Mouse (Mus musculus) CH12.LX (cell line): Measurements from ENCODE around the gene Gtpbp6. TPM values are rescaled to one million over a fixed set of nuclear protein-coding genes. Genes with fewer than 3 reads are reported as not detected.

Experiments
- DNase-seq: peaks from one replicate; pipeline ENCODE4 v3.0.0-alpha.2; 2013; ENCODE audit errors: extremely low read depth
- H3K27ac ChIP-seq: 2 replicates; pipeline ENCODE4 v1.5.1; 2012; ENCODE audit warnings: low read depth, mild to moderate bottlenecking, control low read depth, moderate library complexity; ENCODE audit not compliant: insufficient read depth
- H3K27me3 ChIP-seq: replicated peaks from 2 replicates; pipeline ENCODE3; 2012; ENCODE audit warnings: inconsistent platforms
- H3K36me3 ChIP-seq, 2 experiments: replicated peaks in 1 of 2; 2 replicates each; pipeline versions ENCODE3 to v1.6.1; 2012; ENCODE audit warnings: inconsistent platforms in 1 of 2, low read length in 1 of 2, mild to moderate bottlenecking in 1 of 2, mixed read lengths in 1 of 2, moderate library complexity in 1 of 2; ENCODE audit not compliant: control insufficient read depth in 1 of 2, insufficient read depth in 1 of 2
- H3K4me1 ChIP-seq, 2 experiments: 2 replicates each; pipeline ENCODE4 v1.6.1; 2012; ENCODE audit warnings: inconsistent platforms in 1 of 2, moderate library complexity in 1 of 2; ENCODE audit not compliant: insufficient read depth in 2 of 2, control insufficient read depth in 1 of 2
- H3K4me2 ChIP-seq: 2 replicates; pipeline ENCODE4 v1.6.1; 2012; ENCODE audit warnings: low read depth, mild to moderate bottlenecking, control low read depth; ENCODE audit not compliant: poor library complexity, insufficient read depth, severe bottlenecking
- H3K4me3 ChIP-seq, 3 experiments: fragments of 150-350 bp in 1 of 3; sonication (generic) in 1 of 3; replicated peaks in 1 of 3; 2 replicates each; pipeline versions ENCODE3 to v1.5.1; 2011 to 2012; ENCODE audit warnings: low read depth in 2 of 3, low read length in 2 of 3, mild to moderate bottlenecking in 2 of 3, moderate library complexity in 2 of 3, control low read depth in 1 of 3, improper control_type of control experiment in 1 of 3, inconsistent platforms in 1 of 3, mixed read lengths in 1 of 3; ENCODE audit not compliant: poor library complexity in 1 of 3
- H3K79me2 ChIP-seq: replicated peaks from 2 replicates; pipeline ENCODE4 v1.6.1; 2012; ENCODE audit warnings: mild to moderate bottlenecking, moderate library complexity; ENCODE audit not compliant: control insufficient read depth, poor library complexity, insufficient read depth, severe bottlenecking; ENCODE audit errors: extremely low read depth
- H3K9ac ChIP-seq: 2 replicates; pipeline ENCODE4 v1.6.1; 2012; ENCODE audit warnings: low read depth, mild to moderate bottlenecking, control low read depth, moderate library complexity; ENCODE audit not compliant: insufficient read depth
- H3K9me3 ChIP-seq: replicated peaks from 2 replicates; pipeline ENCODE3; 2012; ENCODE audit warnings: low read length, inconsistent platforms, mixed read lengths
- BHLHE40 ChIP-seq: IDR thresholded peaks from 2 replicates; pipeline ENCODE4 v1.6.1; 2011; ENCODE audit warnings: mild to moderate bottlenecking, low read depth, low read length, improper control_type of control experiment
- CHD1 ChIP-seq: IDR thresholded peaks from 2 replicates; pipeline ENCODE4 v1.6.1; 2012; ENCODE audit warnings: low read depth, low read length, improper control_type of control experiment, inconsistent platforms
- CHD2 ChIP-seq: IDR thresholded peaks from 2 replicates; pipeline ENCODE4 v1.6.1; 2011; ENCODE audit warnings: low read length, improper control_type of control experiment
- CTCF ChIP-seq, 2 experiments: IDR thresholded peaks in 1 of 2; conservative IDR thresholded peaks in 1 of 2; 2 replicates each; pipeline ENCODE4 v1.5.1; 2011 to 2012; ENCODE audit warnings: low read depth in 2 of 2, low read length in 2 of 2, improper control_type of control experiment in 1 of 2, inconsistent platforms in 1 of 2, mild to moderate bottlenecking in 1 of 2, moderate library complexity in 1 of 2
- EP300 ChIP-seq: IDR thresholded peaks from 2 replicates; pipeline ENCODE4 v1.6.1; 2011; ENCODE audit warnings: low read length, improper control_type of control experiment
- IRF4 ChIP-seq: IDR thresholded peaks from 2 replicates; pipeline ENCODE4 v1.6.1; 2014; ENCODE audit warnings: low read depth, mild to moderate bottlenecking, inconsistent platforms, low read length, improper control_type of control experiment
- JUND ChIP-seq: conservative IDR thresholded peaks from 2 replicates; pipeline ENCODE4 v1.6.1; 2011; ENCODE audit warnings: low read depth, low read length, improper control_type of control experiment
- MAX ChIP-seq: IDR thresholded peaks from 2 replicates; pipeline ENCODE4 v1.6.1; 2011; ENCODE audit warnings: low read length, improper control_type of control experiment
- MAZ ChIP-seq: IDR thresholded peaks from 2 replicates; pipeline ENCODE4 v1.6.1; 2012; ENCODE audit warnings: low read depth, mild to moderate bottlenecking, inconsistent platforms, low read length, improper control_type of control experiment, moderate library complexity
- MXI1 ChIP-seq: IDR thresholded peaks from 2 replicates; pipeline ENCODE4 v1.6.1; 2011; ENCODE audit warnings: mild to moderate bottlenecking, low read depth, low read length, improper control_type of control experiment
- MYC ChIP-seq: IDR thresholded peaks from 2 replicates; pipeline ENCODE4 v1.6.1; 2011; ENCODE audit warnings: low read depth, mild to moderate bottlenecking, improper control_type of control experiment, low read length
- PAX5 ChIP-seq: IDR thresholded peaks from 2 replicates; pipeline ENCODE4 v1.6.1; 2012; ENCODE audit warnings: low read length, inconsistent platforms, mixed read lengths
- POLR2A ChIP-seq: IDR thresholded peaks from 2 replicates; pipeline ENCODE4 v1.6.1; 2011; ENCODE audit warnings: low read depth, mild to moderate bottlenecking, improper control_type of control experiment, low read length
- POLR2AphosphoS2 ChIP-seq: IDR thresholded peaks from 2 replicates; pipeline ENCODE4 v1.6.1; 2011; ENCODE audit warnings: low read depth, low read length, improper control_type of control experiment
- RAD21 ChIP-seq: IDR thresholded peaks from 2 replicates; pipeline ENCODE4 v1.6.1; 2011; ENCODE audit warnings: low read depth, mild to moderate bottlenecking, low read length, improper control_type of control experiment, moderate library complexity
- RCOR1 ChIP-seq: conservative IDR thresholded peaks from 2 replicates; pipeline ENCODE4 v1.6.1; 2012; ENCODE audit warnings: low read depth, mild to moderate bottlenecking, inconsistent platforms, low read length, improper control_type of control experiment
- SIN3A ChIP-seq: IDR thresholded peaks from 2 replicates; pipeline ENCODE4 v1.6.1; 2012; ENCODE audit warnings: low read length, improper control_type of control experiment, inconsistent platforms
- TBP ChIP-seq: conservative IDR thresholded peaks from 2 replicates; pipeline ENCODE4 v1.6.1; 2011; ENCODE audit warnings: low read depth, low read length, improper control_type of control experiment
- TCF12 ChIP-seq: IDR thresholded peaks from 2 replicates; pipeline ENCODE4 v1.6.1; 2014; ENCODE audit warnings: low read depth, mild to moderate bottlenecking, inconsistent platforms, low read length, improper control_type of control experiment
- USF2 ChIP-seq: conservative IDR thresholded peaks from 2 replicates; pipeline ENCODE4 v1.6.1; 2011; ENCODE audit warnings: low read depth, low read length, improper control_type of control experiment
- ZC3H11A ChIP-seq: IDR thresholded peaks from 2 replicates; pipeline ENCODE4 v1.6.1; 2012; ENCODE audit warnings: low read depth, mild to moderate bottlenecking, inconsistent platforms, low read length, improper control_type of control experiment
- ZMIZ1 ChIP-seq: IDR thresholded peaks from 2 replicates; pipeline ENCODE4 v1.6.1; 2012; ENCODE audit warnings: low read depth, mild to moderate bottlenecking, inconsistent platforms, low read length, improper control_type of control experiment
- dilution Hi-C: fragments of 300-500 bp; cut with MboI; formaldehyde crosslinking; loops from 2 replicates; pipeline ENCODE4 v1.14.3; 2020; ENCODE audit warnings: low sequenced_read_pairs; ENCODE audit not compliant: extremely low pct_unique_long_range_greater_than_20kb, extremely low pct_ligation_motif_present
- in situ Hi-C: fragments of 300-500 bp; cut with MboI; formaldehyde crosslinking; loops from 3 replicates; pipeline ENCODE4 v1.14.3; 2019; ENCODE audit warnings: low sequenced_read_pairs, low pct_ligation_motif_present, low pct_unique_long_range_greater_than_20kb, mixed read lengths
- polyA plus RNA-seq: library from polyadenylated mRNA; unstranded; fragments of >175 nt; gene quantifications from 2 replicates; pipeline ENCODE4 v1.2.1, GENCODE M21; 2012; ENCODE audit warnings: low read depth; ENCODE audit not compliant: insufficient read length
- total RNA-seq, 2 experiments: library from RNA; depleted of rRNA; stranded (reverse); fragments of 300-350 nt in 1 of 2; fragments of >200 nt in 1 of 2; gene quantifications; 2 replicates each; pipeline ENCODE4 v1.2.3; 2012 to 2014

Gtpbp6 gene
- total and polyA plus RNA-seq, 3 experiments = 14.4 to 40.1 (median 27.9) TPM

DNA sequence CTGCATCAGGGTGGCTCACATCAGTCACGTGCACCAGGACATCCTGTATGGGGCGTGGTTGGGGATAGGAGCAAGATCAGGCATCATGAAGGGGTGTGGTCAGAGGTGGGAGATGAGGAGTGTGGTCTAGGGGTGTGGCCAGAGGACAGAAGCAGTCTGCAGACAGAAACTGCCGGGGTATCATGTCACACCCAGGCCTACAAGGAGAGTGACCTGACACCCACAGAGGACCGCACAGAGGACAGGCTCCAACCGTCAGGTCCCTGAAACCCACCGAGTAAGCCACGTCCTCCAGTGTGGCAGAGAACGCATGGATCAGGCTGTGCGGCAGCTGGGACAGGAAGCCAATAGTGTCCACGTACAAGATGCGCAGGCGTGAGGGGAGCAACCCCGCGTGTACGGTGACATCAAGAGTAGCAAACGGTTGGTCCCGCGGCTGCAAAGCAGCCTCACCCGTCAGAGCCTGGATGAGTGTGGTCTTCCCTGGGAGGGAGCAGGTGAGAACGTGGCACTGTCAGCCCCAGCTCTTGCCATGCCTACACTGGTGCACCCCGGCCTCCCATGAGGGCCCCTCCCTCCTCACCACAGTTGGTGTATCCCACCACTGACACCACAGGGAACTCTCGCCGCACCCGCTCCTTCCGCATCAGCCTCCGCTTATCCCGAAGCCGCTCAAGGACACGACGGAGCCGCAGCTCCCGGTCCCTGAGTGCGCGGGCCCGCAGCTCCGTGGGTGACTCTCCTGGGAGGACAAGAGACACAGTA, 3.2 kb downstream of the Gtpbp6 start:
- Histone ChIP-seq H3K9me3 (peaks cover 10% of the 10 kb centered on the region), H3K79me2 (peaks cover 18% of the 10 kb centered on the region; the same call in 1 of the 2 replicates), H3K4me2 (no peak overlapping the region), H3K4me3 (no peak overlapping the region), H3K4me1 (peaks cover 23 to 33% of the 10 kb centered on the region in 2 experiments), H3K27me3 (no peaks in the 10 kb centered on the region), H3K9ac (no peak overlapping the region), H3K27ac (no peak overlapping the region), H3K36me3 (peaks cover 48 to 54% of the 10 kb centered on the region in 2 experiments)
- dilution Hi-C loops = no loop called here
- DNase-seq = no peak
- in situ Hi-C loops = no loop called here
- TF ChIP-seq POLR2A (no peak), TBP (no peak), USF2 (no peak), EP300 (no peak), MAX (no peak), PAX5 (no peak), MXI1 (no peak), MAZ (no peak), RAD21 (no peak), CHD1 (no peak), SIN3A (no peak), JUND (no peak), BHLHE40 (no peak), CHD2 (no peak), ZC3H11A (no peak), RCOR1 (no peak)

DNA sequence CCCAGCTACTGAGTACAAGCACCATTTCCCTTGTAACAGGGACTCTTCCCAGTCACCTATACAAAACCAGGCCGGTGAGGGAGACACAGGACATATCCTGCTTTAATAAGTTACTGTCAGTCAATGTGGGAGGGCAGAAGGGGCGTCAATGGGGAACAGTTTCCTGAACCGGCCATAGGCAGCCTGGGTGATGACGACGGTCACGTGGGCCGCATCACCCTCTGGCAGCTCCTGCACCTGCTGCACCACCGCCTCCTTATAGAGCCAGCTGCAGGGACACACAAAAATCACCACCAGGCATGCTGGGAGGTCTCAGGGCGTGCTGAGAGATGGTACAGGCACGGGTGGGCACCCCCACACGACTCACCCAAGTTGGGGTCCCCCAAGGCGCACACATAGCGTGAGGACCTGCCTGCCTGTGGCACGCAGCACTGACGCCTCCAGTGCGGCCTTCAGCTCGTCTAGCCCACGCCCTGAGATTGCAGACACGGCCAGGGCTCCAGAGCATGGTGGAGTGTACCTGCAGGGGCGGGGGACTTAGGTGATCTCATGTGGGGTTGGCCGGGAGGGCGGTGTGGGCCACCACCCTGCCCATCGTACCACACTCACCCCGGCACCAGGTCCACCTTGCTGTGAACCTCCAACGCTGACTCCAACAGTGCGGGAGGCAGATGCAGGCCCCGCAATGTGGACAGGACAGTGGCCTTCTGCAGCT, 3.9 kb downstream of the Gtpbp6 start:
- dilution Hi-C loops (no loop called here), in situ Hi-C loops (no loop called here)
- DNase-seq = no peak
- no peak for TF ChIP-seq TCF12
- TF ChIP-seq MYC = no peak
- no peak for TF ChIP-seq TBP
- TF ChIP-seq USF2 = no peak
- no peak for TF ChIP-seq SIN3A
- TF ChIP-seq ZC3H11A = no peak
- no peak for TF ChIP-seq CTCF (conservative IDR thresholded peaks at IDR 0.05 in 1 of 2, IDR thresholded peaks at IDR 0.05 in 1 of 2; ENCODE audit: low read depth in 2 of 2, low read length in 2 of 2)
- no peak for TF ChIP-seq ZMIZ1
- TF ChIP-seq IRF4 = no peak
- TF ChIP-seq POLR2AphosphoS2 = no peak
- Histone ChIP-seq H3K27ac (no peak overlapping the region), H3K9me3 (peaks cover 10% of the 10 kb centered on the region), H3K4me3 (no peak overlapping the region), H3K4me2 (no peak overlapping the region), H3K4me1 (peaks cover 23 to 32% of the 10 kb centered on the region in 2 experiments), H3K27me3 (no peaks in the 10 kb centered on the region), H3K79me2 (peaks cover 18% of the 10 kb centered on the region; the same call in 1 of the 2 replicates), H3K9ac (no peak overlapping the region), H3K36me3 (peaks cover 48 to 54% of the 10 kb centered on the region in 2 experiments)
